Mouse (Mus musculus): ENCODE data around the gene Olfr826.
"Not testable (repeated sequence)": the region's sequence is repeated elsewhere in the genome, so short reads cannot be mapped to it uniquely, and the experiment has no call there.

The Olfr826 gene

GRCm38 (mm10) chr10:130184086-130184485 is at the start of gene Olfr826:
Gene Olfr826 (minus strand): TSS chr10:130184186.
- DNase-seq = no peak

GRCm38 (mm10) chr10:130232117-130232516 is 48.1 kb upstream of the Olfr826 start:
- no peak for DNase-seq

- DNase-seq = no peak
Measured at GRCm38 (mm10) chr10:130229584-130229983, 45.6 kb upstream of the Olfr826 start.

DNA sequence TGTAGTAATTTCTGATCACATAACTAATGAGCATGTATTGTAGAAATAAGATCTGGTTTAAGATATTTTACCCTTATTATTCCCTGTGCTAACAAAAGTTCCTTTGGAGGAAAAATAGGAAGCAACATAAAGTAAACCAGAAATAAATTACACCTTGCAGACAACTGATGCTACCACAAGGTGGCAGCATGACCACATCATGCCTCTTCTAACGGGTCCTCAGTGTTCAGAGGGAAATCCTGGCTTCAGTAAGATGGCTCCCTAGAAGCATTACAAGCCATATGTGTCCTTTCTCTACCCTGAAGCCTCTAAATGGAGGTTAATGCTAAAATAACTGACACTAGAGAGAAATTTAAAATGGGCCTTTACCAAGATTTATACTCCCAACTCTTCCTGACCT is 44.3 kb upstream of the Olfr826 start:
- DNase-seq = peak; percentile 6

DNA sequence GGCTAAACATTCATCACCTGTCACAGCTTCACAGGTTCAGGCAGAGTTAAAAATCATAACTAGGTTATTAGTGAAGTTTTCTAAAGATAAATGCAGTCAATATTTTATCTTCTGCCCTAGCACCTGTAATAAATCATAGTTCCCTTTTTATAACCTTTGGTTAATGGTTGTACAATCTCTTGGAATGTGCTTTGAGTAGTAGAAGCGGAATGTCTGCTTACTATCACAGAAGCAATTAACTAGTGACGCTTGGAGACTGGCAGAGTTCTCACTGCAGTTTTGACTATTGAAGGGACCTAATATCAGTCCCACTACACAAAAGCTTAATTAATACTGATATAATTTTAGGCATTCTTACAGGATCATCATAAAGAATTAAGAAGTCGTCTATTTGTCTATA is 41.0 kb upstream of the Olfr826 start:
- no peak for DNase-seq

GRCm38 (mm10) chr10:130214303-130214702 is 30.3 kb upstream of the Olfr826 start, which contains the start of gene Olfr827:
Gene Olfr827 (minus strand): TSS chr10:130214403.
- DNase-seq = no peak

DNA sequence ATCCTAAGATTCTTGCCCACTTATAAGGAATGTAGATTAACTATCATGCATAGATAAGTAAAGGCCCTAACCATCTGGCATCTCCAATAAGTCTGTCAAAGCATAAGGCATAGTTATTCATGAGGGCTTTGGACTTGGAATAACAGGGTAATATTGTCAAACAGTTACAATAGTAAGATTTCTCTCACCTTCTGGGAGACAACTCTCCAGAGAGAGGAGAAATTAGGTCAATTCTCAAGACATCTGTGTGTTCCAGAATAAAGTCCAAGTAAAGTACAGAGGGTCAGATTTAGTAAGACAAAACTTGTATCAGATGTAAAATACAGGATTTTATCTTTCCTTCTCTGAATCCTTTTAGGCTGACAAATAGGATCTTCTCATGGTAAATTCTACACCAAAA is 17.3 kb downstream of the Olfr826 start, which contains the start of gene Olfr825:
Olfr825 (minus strand) TSS at position 101 of the 400 bp plus-strand sequence.
- no peak for DNase-seq

DNA sequence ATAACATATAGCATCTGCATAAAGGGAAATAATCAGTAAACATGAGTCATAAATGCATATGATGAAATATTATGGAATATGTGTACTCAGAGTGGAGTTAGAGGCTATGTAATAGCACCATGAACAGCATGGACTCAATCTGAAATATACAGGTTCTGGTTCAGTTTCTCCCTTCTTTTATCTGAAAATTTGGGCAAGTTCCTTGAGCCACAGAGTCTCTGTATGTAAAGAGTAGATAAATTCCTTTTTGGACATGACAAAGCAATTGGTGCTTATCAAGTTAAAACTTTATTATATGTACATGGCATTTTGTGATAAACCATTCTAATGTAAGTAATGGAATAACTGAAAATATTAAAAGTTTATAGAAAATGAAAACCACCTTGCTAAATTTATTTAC is 18.8 kb downstream of the Olfr826 start:
- no peak for DNase-seq

- no peak for DNase-seq
Measured at GRCm38 (mm10) chr10:130144121-130144520, 39.9 kb downstream of the Olfr826 start.

DNA sequence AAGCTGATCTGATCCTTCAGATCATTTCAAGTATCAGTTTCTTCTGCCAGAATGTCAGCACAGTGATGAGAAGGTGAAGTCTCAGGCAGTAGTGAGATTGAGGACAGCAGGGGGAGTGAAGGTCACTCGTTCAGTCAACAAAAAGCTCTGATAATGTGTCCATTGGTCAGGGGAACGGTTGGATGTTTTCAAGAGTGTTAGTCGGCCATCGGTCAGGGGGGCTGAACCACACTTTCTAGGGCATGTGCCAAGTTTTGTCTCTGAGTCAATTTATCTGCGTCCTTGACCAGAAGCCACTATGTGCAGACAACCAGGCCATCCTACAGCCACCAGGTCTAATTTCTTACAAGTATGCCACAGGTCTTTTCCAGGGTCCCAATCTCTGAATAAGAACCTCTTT is 41.5 kb downstream of the Olfr826 start:
- DNase-seq = not testable (repeated sequence)

DNA sequence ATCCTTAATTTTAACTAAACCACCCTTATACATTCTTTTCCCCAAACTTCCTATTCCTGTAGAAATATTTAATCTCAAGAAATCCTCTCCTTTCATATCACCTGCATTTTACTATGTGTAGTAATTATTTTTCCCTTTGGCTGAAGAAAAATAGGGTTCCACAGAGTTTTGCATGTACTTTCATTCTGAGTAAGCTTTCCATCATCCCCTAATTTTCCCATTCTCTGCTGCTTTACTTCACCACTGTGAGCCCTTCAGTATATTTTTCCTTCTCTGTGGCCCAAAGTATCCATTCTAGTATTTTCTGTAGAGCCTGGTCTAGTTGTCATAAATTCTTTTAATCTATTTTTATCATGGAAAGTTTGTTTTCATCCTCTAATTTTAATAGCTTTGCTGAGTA is 49.2 kb downstream of the Olfr826 start:
- DNase-seq = no peak

DNA sequence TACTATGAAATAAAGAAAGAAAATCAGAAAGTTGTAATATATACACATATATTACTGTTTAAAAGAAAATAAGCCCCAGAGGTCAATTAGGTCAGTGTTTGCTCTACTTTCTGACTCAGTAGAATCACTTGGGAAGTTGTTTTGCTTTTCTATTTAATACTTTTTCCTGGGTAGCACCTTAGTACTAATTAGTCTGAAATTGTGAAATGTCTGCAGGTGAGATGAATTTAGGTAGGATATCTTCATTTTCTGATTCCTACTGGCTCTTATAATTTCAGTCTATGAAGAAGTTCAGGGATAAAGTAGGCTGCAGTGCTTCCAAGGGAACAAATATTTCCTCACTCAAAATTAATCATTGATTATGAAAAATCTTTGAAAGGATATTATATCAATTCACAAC is 54.1 kb downstream of the Olfr826 start, which contains the start of gene Olfr824:
Olfr824 (minus strand) TSS at position 101 of the 400 bp plus-strand sequence.
- not testable (repeated sequence) for DNase-seq
